Mouse (Mus musculus) intestine, postnatal 0 days (tissue): Measurements from ENCODE around the gene Gstk1. TPM values are rescaled to one million over a fixed set of nuclear protein-coding genes. Genes with fewer than 3 reads are reported as not detected.

Experiments used
- ATAC-seq: fragments of 200-750 bp; cut with Nextera tagmentation; 2 replicates; pipeline ENCODE4 v1.8.0; 2017; ENCODE audit warnings: mild to moderate bottlenecking, moderate TSS enrichment, moderate library complexity
- H3K27ac ChIP-seq: fragments of 300-500 bp; sonication (generic); 2 replicates; pipeline ENCODE4 v1.5.1; 2014; ENCODE audit warnings: mild to moderate bottlenecking, low read depth, low read length, moderate library complexity
- H3K27me3 ChIP-seq: fragments of 300-500 bp; sonication (generic); replicated peaks from 2 replicates; pipeline ENCODE4 v1.6.1; 2014; ENCODE audit warnings: low read length, mixed read lengths; ENCODE audit not compliant: control insufficient read depth, insufficient read depth
- H3K36me3 ChIP-seq: fragments of 300-500 bp; sonication (generic); 2 replicates; pipeline ENCODE4 v1.6.1; 2014; ENCODE audit warnings: mild to moderate bottlenecking, moderate library complexity; ENCODE audit not compliant: control insufficient read depth, insufficient read depth
- H3K4me1 ChIP-seq: fragments of 300-500 bp; sonication (generic); replicated peaks from 2 replicates; pipeline ENCODE4 v1.6.1; 2014; ENCODE audit warnings: antibody characterized with exemption, low read length, mixed read lengths; ENCODE audit not compliant: control insufficient read depth, insufficient read depth
- H3K4me2 ChIP-seq: fragments of 300-500 bp; sonication (generic); replicated peaks from 2 replicates; pipeline ENCODE4 v1.6.1; 2014; ENCODE audit warnings: low read depth, mild to moderate bottlenecking, moderate library complexity
- H3K4me3 ChIP-seq: fragments of 300-500 bp; sonication (generic); 2 replicates; pipeline ENCODE4 v1.5.1; 2014; ENCODE audit warnings: low read depth, low read length
- H3K9ac ChIP-seq: fragments of 300-500 bp; sonication (generic); 2 replicates; pipeline ENCODE4 v1.6.1; 2014; ENCODE audit warnings: mild to moderate bottlenecking, low read depth, low read length
- H3K9me3 ChIP-seq: fragments of 300-500 bp; sonication (generic); 2 replicates; pipeline ENCODE4 v1.6.1; 2016; ENCODE audit warnings: mixed run types; ENCODE audit not compliant: control insufficient read depth
- CTCF ChIP-seq: sonication (generic); IDR thresholded peaks from 2 replicates; pipeline ENCODE4 v1.5.1; 2016; ENCODE audit warnings: low read depth, mild to moderate bottlenecking, control low read depth, antibody characterized with exemption, moderate library complexity
- WGBS: fragments of 180-500 bp; shearing (Covaris S2); extraction: QIAGEN DNeasy Blood & Tissue Kit; methylation state at CpG from one replicate; pipeline ENCODE4 v1.1.7; 2014; 5-methylcytosine and 5-hydroxymethylcytosine counted together
- polyA plus RNA-seq: library from polyadenylated mRNA; unstranded; fragments of >200 nt; fragmentation: Nextera tagmentation; extraction: Ambion mirVana; gene quantifications from 2 replicates; pipeline ENCODE4 v1.2.1, GENCODE M21; 2015

Gene Gstk1
- polyA plus RNA-seq, 1 experiment from 2014 or later: 22.6 TPM

GRCm38 (mm10) chr6:42227240-42228101 lies 18.3 kb upstream of the Gstk1 start:
- ATAC-seq: peak; percentile 39
- 16% methylated on average over 17 of the region's 17 CpGs for WGBS
- Histone ChIP-seq H3K36me3 (no peaks in the 10 kb centered on the region), H3K27me3 (no peaks in the 10 kb centered on the region), H3K27ac (peak overlapping the region; percentile 15; the same call in 1 of the 2 replicates), H3K4me2 (peak overlapping the region; percentile 45), H3K9me3 (no peaks in the 10 kb centered on the region), H3K9ac (no peak overlapping the region), H3K4me1 (0 out of 2 replicates have a peak, but pooled peaks cover 2% of the 10 kb centered on the region), H3K4me3 (no peak overlapping the region)
- peak; percentile 84 for TF ChIP-seq CTCF

GRCm38 (mm10) chr6:42229610-42230009 lies 16.1 kb upstream of the Gstk1 start:
- 0 out of 2 replicates have a peak, but pooled peaks cover 2% of the 10 kb centered on the region for H3K4me1 ChIP-seq
- H3K27me3 ChIP-seq: no peaks in the 10 kb centered on the region
- 33% methylated on average over 4 of the region's 4 CpGs for WGBS
- H3K9ac ChIP-seq: no peak overlapping the region
- ATAC-seq: peak; percentile 89
- TF ChIP-seq CTCF: no peak
- H3K9me3 ChIP-seq: no peaks in the 10 kb centered on the region
- no peak overlapping the region for H3K4me2 ChIP-seq
- no peak overlapping the region for H3K4me3 ChIP-seq
- H3K36me3 ChIP-seq: no peaks in the 10 kb centered on the region
- no peak overlapping the region for H3K27ac ChIP-seq

GRCm38 (mm10) chr6:42231191-42231590 lies 14.5 kb upstream of the Gstk1 start:
- Histone ChIP-seq H3K9ac (no peak overlapping the region), H3K9me3 (no peaks in the 10 kb centered on the region), H3K4me3 (no peak overlapping the region), H3K4me2 (no peak overlapping the region), H3K36me3 (no peaks in the 10 kb centered on the region), H3K4me1 (no peaks in the 10 kb centered on the region), H3K27ac (no peak overlapping the region), H3K27me3 (no peaks in the 10 kb centered on the region)
- TF ChIP-seq CTCF: no peak
- no peak for ATAC-seq
- 85% methylated on average over 3 of the region's 3 CpGs for WGBS

- no peak overlapping the region for H3K4me2 ChIP-seq
- no peaks in the 10 kb centered on the region for H3K27me3 ChIP-seq
- ATAC-seq: no peak
- no peaks in the 10 kb centered on the region for H3K36me3 ChIP-seq
- H3K4me3 ChIP-seq: no peak overlapping the region
- no peak for TF ChIP-seq CTCF
- no peaks in the 10 kb centered on the region for H3K9me3 ChIP-seq
- WGBS: 54% methylated on average over 6 of the region's 6 CpGs
- H3K9ac ChIP-seq: no peak overlapping the region
- no peak overlapping the region for H3K27ac ChIP-seq
- H3K4me1 ChIP-seq: no peaks in the 10 kb centered on the region; the same call in 1 of the 2 replicates
These were observed 8.4 kb upstream of the Gstk1 start for GRCm38 (mm10) chr6:42237276-42237805.

- Histone ChIP-seq H3K27ac (no peak overlapping the region), H3K9me3 (no peaks in the 10 kb centered on the region), H3K4me3 (no peak overlapping the region), H3K36me3 (no peaks in the 10 kb centered on the region), H3K27me3 (no peaks in the 10 kb centered on the region), H3K4me2 (no peak overlapping the region), H3K4me1 (peaks cover 2% of the 10 kb centered on the region; the same call in 1 of the 2 replicates), H3K9ac (no peak overlapping the region)
- 72% methylated on average over 6 of the region's 6 CpGs for WGBS
- ATAC-seq: no peak
- no peak for TF ChIP-seq CTCF
These were observed 4.3 kb upstream of the Gstk1 start for GRCm38 (mm10) chr6:42241311-42242045.

GRCm38 (mm10) chr6:42247173-42247572 lies 1.4 kb downstream of the Gstk1 start:
- WGBS: 28% methylated on average over 8 of the region's 8 CpGs
- TF ChIP-seq CTCF: no peak
- Histone ChIP-seq H3K4me2 (peak overlapping the region; percentile 30), H3K4me1 (0 out of 2 replicates have a peak, but pooled peaks cover 2% of the 10 kb centered on the region), H3K27me3 (no peaks in the 10 kb centered on the region), H3K36me3 (no peaks in the 10 kb centered on the region), H3K27ac (no peak overlapping the region), H3K9me3 (no peaks in the 10 kb centered on the region), H3K4me3 (no peak overlapping the region), H3K9ac (no peak overlapping the region)
- no peak for ATAC-seq
